Mouse (Mus musculus): Measurements from ENCODE around the gene Dtx3l.
"Not testable (repeated sequence)": the region's sequence is repeated elsewhere in the genome, so short reads cannot be mapped to it uniquely, and the experiment has no call there.

Dtx3l gene

DNA sequence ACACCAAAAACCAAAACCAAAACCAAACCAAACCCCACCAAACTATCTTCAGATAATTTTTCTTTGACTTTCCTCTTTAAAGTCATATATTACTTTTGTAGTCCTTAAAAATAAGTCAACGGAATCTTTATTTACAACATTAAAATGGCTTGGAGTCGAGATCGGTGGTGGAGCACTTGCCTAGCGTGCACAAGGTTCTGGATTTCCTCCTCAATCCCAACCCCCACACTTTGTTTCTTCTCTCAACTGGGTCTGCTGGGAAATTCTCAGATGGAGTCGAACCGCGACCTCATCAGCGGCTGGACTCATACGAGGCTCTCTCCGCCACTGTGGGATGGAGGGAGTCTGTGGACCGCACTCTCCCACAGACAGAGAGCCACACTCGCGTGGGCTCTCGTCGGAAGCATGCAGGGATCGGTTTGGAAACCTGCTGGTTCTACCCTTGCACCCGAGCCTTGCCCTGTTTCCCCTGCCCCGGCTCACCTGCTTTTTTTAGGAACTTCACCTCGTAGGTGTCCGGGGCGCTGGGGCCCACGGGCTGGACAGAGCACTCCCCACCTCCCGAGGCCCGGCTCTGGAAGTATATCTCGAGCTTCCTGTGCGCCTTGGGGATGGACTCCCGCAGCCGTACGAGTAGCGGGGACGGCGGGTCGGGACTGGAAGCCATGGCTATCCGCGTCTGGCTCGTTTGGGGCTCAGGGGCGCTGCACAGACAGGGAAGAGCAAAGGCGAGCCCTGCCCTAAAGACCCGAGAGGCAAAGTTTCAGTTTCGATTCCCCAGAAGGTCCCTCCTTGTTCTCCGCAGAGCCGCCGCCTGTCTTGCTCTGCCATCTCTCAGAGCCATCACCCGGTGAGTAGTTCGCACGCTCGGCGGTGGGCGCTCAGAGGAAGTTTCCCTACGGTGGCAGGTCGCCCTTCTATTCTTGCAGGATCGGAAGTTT, at the start of gene Dtx3l, which contains the start of gene Parp9:
Gene Dtx3l (minus strand): TSS at position 941 of the 941 bp plus-strand sequence.
Gene Parp9 (plus strand): TSS at position 260 of the 941 bp plus-strand sequence.
- DNase-seq (ENCODE audit: low read depth, low spot score), result peak; percentile 71

DNA sequence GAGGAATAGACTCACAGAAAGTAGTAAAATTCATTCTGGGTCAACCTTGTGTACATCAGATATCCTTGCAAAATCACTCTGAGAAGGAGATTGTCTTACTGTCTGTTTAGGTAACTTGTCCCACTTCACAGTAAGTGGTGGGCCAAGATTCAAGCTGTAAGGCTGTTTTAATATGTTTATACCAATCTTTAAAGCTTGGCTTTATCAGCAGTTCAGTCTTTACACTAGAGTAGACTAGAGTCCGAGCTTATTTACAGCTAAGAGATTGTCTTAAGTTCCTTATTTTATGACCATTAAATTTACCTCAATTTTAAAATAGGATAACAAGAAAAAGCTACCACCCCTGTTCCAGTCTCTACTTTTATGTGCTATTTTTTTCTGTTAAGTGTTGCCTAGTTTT, 49.0 kb upstream of the Dtx3l start:
- no peak for DNase-seq (ENCODE audit: low read depth, low spot score)

DNA sequence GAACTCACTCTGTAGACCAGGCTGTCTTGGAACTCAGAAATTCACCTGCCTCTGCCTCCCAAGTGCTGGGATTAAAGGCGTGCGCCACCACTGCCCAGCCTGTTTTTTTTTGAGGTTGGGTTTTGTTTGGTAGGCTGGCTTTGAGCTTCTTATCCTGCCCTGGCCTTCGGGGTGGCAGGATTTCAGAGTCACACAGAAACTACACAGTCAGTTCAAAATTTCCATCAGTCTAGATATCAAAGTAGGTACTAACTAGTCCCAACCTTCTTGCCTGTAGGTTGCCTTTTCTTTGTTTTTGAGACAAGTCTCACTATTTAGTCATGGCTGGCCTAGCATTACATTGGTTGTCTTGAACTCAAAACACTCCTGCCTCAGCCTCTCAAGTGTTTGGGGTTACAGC, 45.5 kb upstream of the Dtx3l start:
- DNase-seq (ENCODE audit: low read depth, low spot score), result peak; percentile 29

DNA sequence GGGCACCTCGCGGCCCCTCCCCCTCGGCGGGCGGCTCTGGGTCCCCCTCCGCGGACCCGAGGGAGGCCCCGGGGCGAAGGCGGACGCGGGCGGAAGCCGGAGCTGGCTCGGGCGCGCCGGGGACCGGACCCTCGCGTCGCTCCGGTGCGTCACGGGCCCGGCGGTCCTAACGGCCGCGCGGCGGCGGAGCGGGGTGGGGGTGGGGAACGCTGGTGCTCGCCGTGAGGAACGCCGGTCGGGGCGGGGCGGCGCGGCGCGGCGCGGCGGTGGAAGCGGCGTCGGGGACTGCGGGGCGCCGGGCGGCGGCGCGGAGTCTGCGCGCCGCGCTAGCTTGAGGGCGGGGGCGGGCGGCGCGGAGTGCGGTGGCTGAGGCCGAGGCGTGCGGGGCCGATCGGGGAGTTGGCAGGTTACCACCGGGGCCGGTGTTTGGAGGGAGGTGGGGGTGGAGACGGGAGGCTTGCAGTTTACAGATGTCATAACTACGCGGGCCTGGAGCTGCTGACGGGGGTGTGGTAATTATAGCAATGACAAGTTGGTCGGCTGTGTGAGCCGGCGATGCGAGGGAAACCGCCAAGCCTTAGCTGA, 44.7 kb upstream of the Dtx3l start:
- DNase-seq (ENCODE audit: low read depth, low spot score), result peak; percentile 65

DNA sequence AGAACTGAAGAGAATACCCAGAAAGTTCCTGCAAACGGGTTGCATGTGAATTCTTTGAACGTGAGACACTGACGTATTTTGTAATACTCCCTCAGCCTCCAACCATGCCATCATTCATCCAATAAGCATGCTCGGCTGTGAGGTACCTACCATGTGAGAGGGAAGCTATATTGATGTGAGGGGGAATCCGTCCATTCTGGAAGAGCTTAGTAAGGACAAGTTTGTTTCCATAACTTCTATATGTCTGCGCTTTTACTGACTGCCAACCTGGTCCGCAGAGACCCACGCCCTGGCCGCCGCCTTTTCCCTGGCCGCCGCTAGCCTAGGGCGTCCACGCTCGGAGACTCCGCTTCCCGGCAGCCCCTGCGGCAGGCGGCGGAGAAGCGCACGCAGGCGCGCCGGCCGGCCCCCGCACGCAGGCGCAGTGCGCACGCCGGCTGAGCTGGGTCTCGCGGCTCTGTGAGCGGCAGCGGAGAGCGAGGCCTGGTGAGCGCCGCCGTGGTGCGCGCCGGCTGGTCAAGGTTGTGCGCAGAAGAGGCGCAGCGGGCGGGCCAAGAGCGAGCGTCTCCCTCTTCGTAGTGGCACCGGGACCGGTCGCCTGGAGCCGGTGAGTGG, 44.1 kb upstream of the Dtx3l start:
- peak; percentile 92 for DNase-seq (ENCODE audit: low read depth, low spot score)

DNA sequence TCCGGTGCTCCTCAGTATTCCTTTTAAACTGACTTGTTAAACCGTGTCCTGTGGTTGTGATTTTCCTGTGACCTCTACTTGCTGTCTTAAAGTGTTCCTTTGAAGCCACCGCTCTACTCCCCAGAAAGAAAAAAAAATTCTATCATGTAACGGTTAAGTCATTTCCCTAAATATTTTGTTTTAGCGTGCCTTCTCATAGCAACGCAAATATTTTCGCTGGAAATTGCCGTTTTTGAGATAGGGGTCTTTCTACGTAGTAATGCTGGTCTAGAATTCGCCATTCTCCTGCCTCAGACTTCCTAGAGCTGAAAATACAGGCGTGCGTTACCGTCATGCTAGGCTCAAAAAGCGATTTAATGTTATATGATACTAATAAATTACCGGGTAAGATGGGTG, 43.6 kb upstream of the Dtx3l start:
- no peak for DNase-seq (ENCODE audit: low read depth, low spot score)

GRCm38 (mm10) chr16:35981363-35981821, 42.4 kb upstream of the Dtx3l start:
- peak; percentile 100 for DNase-seq (ENCODE audit: low read depth, low spot score)

GRCm38 (mm10) chr16:35978450-35978849, 39.5 kb upstream of the Dtx3l start, which contains the start of gene Kpna1:
TSS of gene Kpna1 (plus strand) at chr16:35978750.
- DNase-seq (ENCODE audit: low read depth, low spot score), result not testable (repeated sequence)

DNA sequence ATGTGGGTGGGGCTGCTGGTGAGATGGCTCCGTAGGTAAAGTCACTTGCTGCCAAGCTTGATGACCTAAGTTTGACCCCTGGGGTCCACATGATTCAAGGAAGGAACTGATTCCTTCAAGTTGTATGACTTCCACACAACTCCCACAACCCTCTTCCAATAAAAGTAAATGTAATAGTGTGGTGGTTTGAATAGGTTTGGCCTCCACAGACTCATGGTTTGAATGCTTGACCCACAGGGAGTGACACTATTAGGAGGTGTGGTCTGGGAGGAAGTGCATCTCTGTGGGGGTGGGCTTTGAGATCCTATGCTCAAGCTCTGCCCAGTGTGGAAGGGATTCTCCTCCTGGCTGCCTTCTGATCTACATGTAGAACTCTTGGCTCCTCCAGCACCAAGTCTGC, 35.1 kb upstream of the Dtx3l start:
- DNase-seq (ENCODE audit: low read depth, low spot score), result peak; percentile 76

GRCm38 (mm10) chr16:35968149-35968548, 29.2 kb upstream of the Dtx3l start:
- DNase-seq (ENCODE audit: low read depth, low spot score), result peak; percentile 55

- peak; percentile 23 for DNase-seq (ENCODE audit: low read depth, low spot score)
These were observed 28.4 kb upstream of the Dtx3l start for GRCm38 (mm10) chr16:35967319-35967718.

GRCm38 (mm10) chr16:35966411-35967115, 27.6 kb upstream of the Dtx3l start:
- DNase-seq (ENCODE audit: low read depth, low spot score), result peak; percentile 92

DNA sequence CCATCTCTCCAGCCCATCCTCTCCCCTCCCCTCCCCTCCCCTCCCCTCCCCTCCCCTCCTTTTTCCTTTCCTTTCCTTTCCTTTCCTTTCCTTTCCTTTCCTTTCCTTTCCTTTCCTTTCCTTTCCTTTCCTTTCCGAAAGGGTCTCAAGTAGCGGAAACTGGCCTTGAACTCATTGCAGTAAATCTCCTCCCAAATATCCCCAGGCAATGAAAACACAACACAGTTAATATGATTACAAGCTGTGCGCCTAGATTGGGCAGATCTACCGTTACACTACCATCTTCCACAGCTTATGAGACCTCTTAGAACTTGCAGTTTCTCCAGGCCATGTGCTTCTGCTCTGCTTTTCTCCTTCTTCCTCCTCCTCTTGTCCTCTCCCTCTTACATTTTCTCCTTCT, 27.0 kb upstream of the Dtx3l start:
- peak; percentile 80 for DNase-seq (ENCODE audit: low read depth, low spot score)

- peak; percentile 67 for DNase-seq (ENCODE audit: low read depth, low spot score)
These were observed 13.7 kb upstream of the Dtx3l start for GRCm38 (mm10) chr16:35952628-35953130.

GRCm38 (mm10) chr16:35951216-35951615, 12.3 kb upstream of the Dtx3l start:
- peak; percentile 54 for DNase-seq (ENCODE audit: low read depth, low spot score)

GRCm38 (mm10) chr16:35949264-35949663, 10.3 kb upstream of the Dtx3l start:
- DNase-seq (ENCODE audit: low read depth, low spot score), result no peak

DNA sequence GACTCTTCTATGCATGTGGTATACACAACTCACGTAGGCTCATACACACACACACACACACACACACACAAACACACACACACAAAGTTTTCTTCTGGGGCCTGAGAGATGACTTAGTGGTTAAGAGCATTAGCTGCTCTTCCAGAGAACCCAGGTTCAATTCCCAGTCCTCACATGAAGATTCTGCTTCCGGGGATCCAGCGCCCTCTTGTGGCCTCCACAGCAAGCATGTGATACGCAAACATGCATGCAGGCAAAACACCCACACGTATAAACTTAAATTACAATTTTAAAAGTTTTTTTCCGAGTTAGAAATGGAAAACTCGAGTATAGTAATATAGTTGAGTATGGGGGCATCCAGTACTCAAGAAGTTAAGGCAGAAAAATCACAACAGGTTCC, 2.4 kb upstream of the Dtx3l start:
- peak; percentile 70 for DNase-seq (ENCODE audit: low read depth, low spot score)

DNA sequence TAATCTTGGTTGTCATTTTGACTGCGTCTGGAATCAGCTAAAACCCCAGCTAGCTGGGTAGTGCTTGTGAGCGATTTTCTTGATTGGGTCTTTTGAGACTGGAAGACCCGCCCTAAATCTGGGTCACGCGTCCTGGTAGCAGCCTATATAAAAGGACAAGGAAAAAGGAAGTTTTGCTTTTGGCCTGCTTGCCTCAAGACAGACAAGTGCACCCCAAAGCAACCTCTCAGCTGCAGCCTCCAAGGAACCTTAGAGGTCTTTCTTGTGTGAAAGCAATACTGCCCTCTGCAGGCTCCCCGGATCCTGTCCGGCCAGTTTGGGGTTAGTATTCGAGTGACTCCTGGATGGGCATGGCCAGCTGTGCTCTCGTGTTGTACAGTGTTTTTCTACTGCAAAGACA, 739 bp upstream of the Dtx3l start:
- DNase-seq (ENCODE audit: low read depth, low spot score), result peak; percentile 85

DNA sequence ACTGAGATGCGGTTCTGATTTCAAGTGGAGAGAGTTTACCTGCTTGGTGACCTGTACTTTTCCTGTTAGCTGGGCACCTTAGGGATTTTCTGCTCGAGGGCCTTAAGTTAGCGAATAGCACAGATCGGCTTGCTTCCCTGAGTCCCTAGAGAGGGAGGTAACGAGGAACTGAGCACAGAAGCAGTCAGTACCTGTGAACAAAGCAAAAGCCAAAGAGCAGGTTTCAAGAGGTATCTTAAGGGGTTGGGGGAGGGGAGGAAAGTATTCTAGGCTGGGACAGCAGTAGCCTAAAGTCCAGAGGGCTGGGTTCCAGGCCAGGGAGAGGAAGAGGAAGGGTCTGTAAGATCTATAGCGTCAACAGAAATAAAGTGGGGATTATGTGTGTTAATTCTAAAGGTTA, 310 bp upstream of the Dtx3l start:
- peak; percentile 47 for DNase-seq (ENCODE audit: low read depth, low spot score)

DNA sequence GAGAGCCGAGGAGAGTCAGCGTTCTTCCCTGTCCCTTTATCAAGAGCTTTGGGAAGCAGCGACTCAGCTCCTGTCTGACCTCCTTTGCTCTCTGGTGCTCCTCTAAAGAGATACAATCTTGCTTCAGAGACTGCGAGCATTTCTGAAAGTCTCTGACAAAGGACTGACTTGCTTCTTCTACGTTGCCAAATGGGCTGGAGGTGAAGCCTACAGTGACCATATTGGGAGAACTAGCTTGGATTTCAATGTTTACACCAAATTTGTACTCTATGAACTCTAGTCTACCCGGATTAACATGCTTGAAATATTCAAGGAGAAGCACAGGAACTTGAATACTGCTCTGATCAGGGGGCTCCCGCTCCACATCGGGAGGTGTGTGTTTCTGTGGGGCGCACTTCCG, 5.8 kb downstream of the Dtx3l start:
- DNase-seq (ENCODE audit: low read depth, low spot score), result no peak
